Mouse (Mus musculus): ENCODE measurements around the gene Fkbp5.

- TF ChIP-seq CTCF (IDR thresholded peaks at IDR 0.05; ENCODE audit: extremely low read depth, insufficient read depth, insufficient read length, insufficient replicate concordance): no peak
- TF ChIP-seq POLR2A (IDR thresholded peaks at IDR 0.05; ENCODE audit: low read depth, low read length): no peak
These were observed 165.9 kb downstream of the Fkbp5 start for GRCm38 (mm10) chr17:28351353-28351890.

All from spleen, adult 2 months (tissue).